Mouse (Mus musculus): Measurements from ENCODE around the gene Matn1.
A peak's percentile ranks its signal among the peaks of the same experiment; 100 is the strongest.

Matn1 gene

GRCm38 (mm10) chr4:130944112-130944511, at the start of gene Matn1:
Gene Matn1 (plus strand): TSS chr4:130944385.
- no peak for DNase-seq (ENCODE audit: low spot score)

- DNase-seq (ENCODE audit: low spot score): no peak
These were observed 48.5 kb upstream of the Matn1 start for GRCm38 (mm10) chr4:130895701-130896100.

GRCm38 (mm10) chr4:130896372-130896771, 47.8 kb upstream of the Matn1 start:
- DNase-seq (ENCODE audit: low spot score): peak; percentile 68

- no peak for DNase-seq (ENCODE audit: low spot score)
These were observed 44.8 kb upstream of the Matn1 start for GRCm38 (mm10) chr4:130899383-130899781.

- no peak for DNase-seq (ENCODE audit: low spot score)
These were observed 44.3 kb upstream of the Matn1 start for GRCm38 (mm10) chr4:130899782-130900427.

GRCm38 (mm10) chr4:130900746-130901145, 43.4 kb upstream of the Matn1 start:
- DNase-seq (ENCODE audit: low spot score): no peak

- DNase-seq (ENCODE audit: low spot score): no peak
These were observed 41.9 kb upstream of the Matn1 start for GRCm38 (mm10) chr4:130902289-130902781.

- DNase-seq (ENCODE audit: low spot score): no peak
These were observed 39.2 kb upstream of the Matn1 start for GRCm38 (mm10) chr4:130905025-130905424.

GRCm38 (mm10) chr4:130905882-130906281, 38.3 kb upstream of the Matn1 start:
- DNase-seq (ENCODE audit: low spot score): no peak

GRCm38 (mm10) chr4:130906296-130906695, 37.9 kb upstream of the Matn1 start:
- no peak for DNase-seq (ENCODE audit: low spot score)

GRCm38 (mm10) chr4:130907200-130908069, 36.8 kb upstream of the Matn1 start:
- DNase-seq (ENCODE audit: low spot score): no peak

- DNase-seq (ENCODE audit: low spot score): no peak
These were observed 36.1 kb upstream of the Matn1 start for GRCm38 (mm10) chr4:130908133-130908532.

- DNase-seq (ENCODE audit: low spot score): peak; percentile 50
These were observed 34.9 kb upstream of the Matn1 start for GRCm38 (mm10) chr4:130909167-130909874.

GRCm38 (mm10) chr4:130910666-130911065, 33.5 kb upstream of the Matn1 start:
- no peak for DNase-seq (ENCODE audit: low spot score)

GRCm38 (mm10) chr4:130912626-130913025, 31.6 kb upstream of the Matn1 start:
- no peak for DNase-seq (ENCODE audit: low spot score)

GRCm38 (mm10) chr4:130913077-130913476, 31.1 kb upstream of the Matn1 start, which contains the start of gene Laptm5:
Gene Laptm5 (plus strand): TSS chr4:130913125.
- peak; percentile 55 for DNase-seq (ENCODE audit: low spot score)

- DNase-seq (ENCODE audit: low spot score): no peak
These were observed 30.7 kb upstream of the Matn1 start for GRCm38 (mm10) chr4:130913511-130913910.

GRCm38 (mm10) chr4:130914011-130914410, 30.2 kb upstream of the Matn1 start:
- peak; percentile 47 for DNase-seq (ENCODE audit: low spot score)

GRCm38 (mm10) chr4:130914527-130914926, 29.7 kb upstream of the Matn1 start:
- no peak for DNase-seq (ENCODE audit: low spot score)

- no peak for DNase-seq (ENCODE audit: low spot score)
These were observed 29.0 kb upstream of the Matn1 start for GRCm38 (mm10) chr4:130915006-130915667.

GRCm38 (mm10) chr4:130915668-130916035, 28.5 kb upstream of the Matn1 start:
- no peak for DNase-seq (ENCODE audit: low spot score)

- DNase-seq (ENCODE audit: low spot score): no peak
These were observed 27.5 kb upstream of the Matn1 start for GRCm38 (mm10) chr4:130916639-130917038.
